Mouse (Mus musculus): ENCODE data around the gene Olfr50. TPM values are rescaled to one million over a fixed set of nuclear protein-coding genes. Genes with fewer than 3 reads are reported as not detected.

Gene Olfr50
- polyA plus RNA-seq (2012; rRNA removed; ENCODE audit: low replicate concordance): not detected in 2 replicates

GRCm38 (mm10) chr2:36790238-36790637 is at the start of gene Olfr50:
TSS of gene Olfr50 (plus strand) at chr2:36790538.

GRCm38 (mm10) chr2:36783976-36784375 is 6.4 kb upstream of the Olfr50 start, which contains the start of gene Olfr348:
TSS of gene Olfr348 (plus strand) at chr2:36784276.

GRCm38 (mm10) chr2:36816932-36817331 is 26.6 kb downstream of the Olfr50 start, which contains the start of gene Olfr3:
TSS of gene Olfr3 (minus strand) at chr2:36817032.

GRCm38 (mm10) chr2:36846010-36846409 is 55.7 kb downstream of the Olfr50 start, which contains the start of gene Olfr350:
TSS of gene Olfr350 (plus strand) at chr2:36846310.

Other genes with a start within 250 kb of the Olfr50 start
- not detected in 2 replicates for gene Olfr344, start 223.9 kb upstream of the Olfr50 start, polyA plus RNA-seq (2012; rRNA removed; ENCODE audit: low replicate concordance)
- gene Olfr345, start 150.5 kb upstream of the Olfr50 start, polyA plus RNA-seq (2012; rRNA removed; ENCODE audit: low replicate concordance): not detected in 2 replicates
- gene Olfr346, start 104.8 kb upstream of the Olfr50 start, polyA plus RNA-seq (2012; rRNA removed; ENCODE audit: low replicate concordance): not detected in 2 replicates
- gene Olfr347, start 58.6 kb upstream of the Olfr50 start, polyA plus RNA-seq (2012; rRNA removed; ENCODE audit: low replicate concordance): not detected in 2 replicates
- not detected in 2 replicates for gene Olfr348, start 6.3 kb upstream of the Olfr50 start, polyA plus RNA-seq (2012; rRNA removed; ENCODE audit: low replicate concordance)
- not detected in 2 replicates for gene Olfr3, start 26.5 kb downstream of the Olfr50 start, polyA plus RNA-seq (2012; rRNA removed; ENCODE audit: low replicate concordance)
- not detected in 2 replicates for gene Olfr350, start 55.8 kb downstream of the Olfr50 start, polyA plus RNA-seq (2012; rRNA removed; ENCODE audit: low replicate concordance)
- gene Olfr351, start 72.1 kb downstream of the Olfr50 start, polyA plus RNA-seq (2012; rRNA removed; ENCODE audit: low replicate concordance): not detected in 2 replicates
- gene Olfr352, start 77.9 kb downstream of the Olfr50 start, polyA plus RNA-seq (2012; rRNA removed; ENCODE audit: low replicate concordance): not detected in 2 replicates
- not detected in 2 replicates for gene Olfr353, start 102.4 kb downstream of the Olfr50 start, polyA plus RNA-seq (2012; rRNA removed; ENCODE audit: low replicate concordance)
- gene Olfr354, start 115.1 kb downstream of the Olfr50 start, polyA plus RNA-seq (2012; rRNA removed; ENCODE audit: low replicate concordance): not detected in 2 replicates
- gene Olfr355, start 138.4 kb downstream of the Olfr50 start, polyA plus RNA-seq (2012; rRNA removed; ENCODE audit: low replicate concordance): not detected in 2 replicates
- gene Olfr356, start 146.6 kb downstream of the Olfr50 start, polyA plus RNA-seq (2012; rRNA removed; ENCODE audit: low replicate concordance): not detected in 2 replicates
- gene Olfr357, start 203.3 kb downstream of the Olfr50 start, polyA plus RNA-seq (2012; rRNA removed; ENCODE audit: low replicate concordance): not detected in 2 replicates
- not detected in 2 replicates for gene Olfr358, start 218.8 kb downstream of the Olfr50 start, polyA plus RNA-seq (2012; rRNA removed; ENCODE audit: low replicate concordance)

Measured in subcutaneous adipose tissue, adult 2 months (tissue).